Comparison of ENCODE assay signal across 13 mouse cellular contexts in genomic region chr3:130579501-130579900, GRCm38 (mm10). TPM values are rescaled to one million over a fixed set of nuclear protein-coding genes. Genes with fewer than 3 reads are reported as not detected.
DNase-seq lines count a peak whose midpoint lies in the region; ATAC-seq and TF ChIP-seq lines count a peak whose summit lies in the region.
"Had no signal": no experiment of that assay in that cellular context is flagged by ENCODE, and none has a peak within 500 bp of the region (broad histone marks: within the 10 kb centered on the region; RNA-seq: fewer than 3 reads in every experiment).

No protein-coding gene starts in this region.

- peak overlapping the region; percentile 39 for H3K4me2 ChIP-seq in heart, embryonic 15.5 days
- 0 out of 2 replicates have a peak overlapping the region, but pooled peaks have one; percentile 3 for H3K4me2 ChIP-seq in embryonic facial prominence, embryonic 11.5 days (ENCODE audit: low read depth, low read length)
- 0 out of 2 replicates have a peak overlapping the region, but pooled peaks have one; percentile 12 for H3K4me2 ChIP-seq in lung, embryonic 14.5 days
- H3K4me2 ChIP-seq: liver, embryonic 13.5 days; neural tube, embryonic 13.5 days had no signal

- H3K9ac ChIP-seq in heart, embryonic 15.5 days, result no peak overlapping the region
- H3K9ac ChIP-seq in embryonic facial prominence, embryonic 11.5 days (replicated peaks; ENCODE audit: low read length), result no peak overlapping the region
- H3K9ac ChIP-seq in lung, embryonic 14.5 days, result no peak overlapping the region
- H3K9ac ChIP-seq: liver, embryonic 13.5 days; neural tube, embryonic 13.5 days had no signal

- no peaks in the 10 kb centered on the region for H3K36me3 ChIP-seq in heart, embryonic 15.5 days
- H3K36me3 ChIP-seq in embryonic facial prominence, embryonic 11.5 days (replicated peaks; ENCODE audit: control insufficient read depth, insufficient read depth, low read depth, low read length), result no peaks in the 10 kb centered on the region
- H3K36me3 ChIP-seq in lung, embryonic 14.5 days (ENCODE audit: insufficient read depth), result no peaks in the 10 kb centered on the region
- H3K36me3 ChIP-seq: liver, embryonic 13.5 days; neural tube, embryonic 13.5 days had no signal

- ATAC-seq in heart, embryonic 15.5 days (replicated peaks; ENCODE audit: insufficient number of reproducible peaks, insufficient read depth, low FRiP score, low read depth), result 0 out of 2 replicates have a peak, but pooled peaks have one; percentile 58
- ATAC-seq in embryonic facial prominence, embryonic 11.5 days (replicated peaks; ENCODE audit: insufficient number of reproducible peaks, low FRiP score, low TSS enrichment, low read depth), result no peak
- peak; percentile 76 for ATAC-seq in lung, embryonic 14.5 days (ENCODE audit: insufficient read depth)

- TF ChIP-seq CTCF in lung, embryonic 14.5 days (IDR thresholded peaks at IDR 0.05; ENCODE audit: low read depth), result no peak

- DNase-seq in heart, adult 8-10 months (ENCODE audit: low spot score), result no peak
- peak; percentile 23 for DNase-seq in R1 (ENCODE audit: low read depth, low spot score)
- peak; percentile 60 for DNase-seq in embryonic facial prominence, embryonic 11.5 days (ENCODE audit: low spot score)
- peak; percentile 77 for DNase-seq in lung, embryonic 14.5 days
- DNase-seq in adrenal gland, adult 2 months, result no peak
- no peak for DNase-seq in frontal cortex, postnatal 14 days (ENCODE audit: low spot score in 2 of 2)
- no peak for DNase-seq in right cerebral cortex, adult 2 months (ENCODE audit: low spot score in 2 of 2)
- DNase-seq: adrenal gland, postnatal 25 days; cerebellum, postnatal 36 days; liver, embryonic 13.5 days; thymus, postnatal 14 days had no signal

- no peak overlapping the region for H3K27ac ChIP-seq in heart, embryonic 15.5 days
- H3K27ac ChIP-seq in embryonic facial prominence, embryonic 11.5 days (replicated peaks; ENCODE audit: low read depth, low read length), result no peak overlapping the region
- H3K27ac ChIP-seq in lung, embryonic 14.5 days (ENCODE audit: low read depth), result no peak overlapping the region
- H3K27ac ChIP-seq: liver, embryonic 13.5 days; neural tube, embryonic 13.5 days had no signal

- H3K27me3 ChIP-seq in heart, embryonic 15.5 days, result no peaks in the 10 kb centered on the region
- H3K27me3 ChIP-seq in embryonic facial prominence, embryonic 11.5 days (ENCODE audit: control insufficient read depth, insufficient read depth, low read length), result no peaks in the 10 kb centered on the region
- no peaks in the 10 kb centered on the region for H3K27me3 ChIP-seq in lung, embryonic 14.5 days (ENCODE audit: insufficient read depth, low read length)
- H3K27me3 ChIP-seq: liver, embryonic 13.5 days had no signal

- H3K4me3 ChIP-seq in heart, embryonic 15.5 days, result 0 out of 2 replicates have a peak overlapping the region, but pooled peaks have one; percentile 5
- H3K4me3 ChIP-seq in embryonic facial prominence, embryonic 11.5 days (ENCODE audit: low read depth, low read length), result no peak overlapping the region
- no peak overlapping the region for H3K4me3 ChIP-seq in lung, embryonic 14.5 days (ENCODE audit: low read depth, low read length)
- H3K4me3 ChIP-seq: liver, embryonic 13.5 days; neural tube, embryonic 13.5 days had no signal

- H3K9me3 ChIP-seq in heart, embryonic 15.5 days (replicated peaks), result no peaks in the 10 kb centered on the region
- no peaks in the 10 kb centered on the region for H3K9me3 ChIP-seq in embryonic facial prominence, embryonic 11.5 days (replicated peaks; ENCODE audit: control insufficient read depth, low read length)
- H3K9me3 ChIP-seq in lung, embryonic 14.5 days (ENCODE audit: low read depth, low read length), result no peaks in the 10 kb centered on the region
- H3K9me3 ChIP-seq: liver, embryonic 13.5 days had no signal

- WGBS in heart, embryonic 15.5 days, result 38% methylated on average over 17 of the region's 17 CpGs
- 30% methylated on average over 17 of the region's 17 CpGs for WGBS in embryonic facial prominence, embryonic 11.5 days
- 51% methylated on average over 17 of the region's 17 CpGs for WGBS in lung, embryonic 14.5 days

- H3K4me1 ChIP-seq in heart, embryonic 15.5 days (replicated peaks), result 0 out of 2 replicates have a peak, but pooled peaks cover 3% of the 10 kb centered on the region
- 0 out of 2 replicates have a peak, but pooled peaks cover 3% of the 10 kb centered on the region for H3K4me1 ChIP-seq in embryonic facial prominence, embryonic 11.5 days (ENCODE audit: control insufficient read depth, insufficient read depth, low read length)
- H3K4me1 ChIP-seq in lung, embryonic 14.5 days (ENCODE audit: insufficient read depth), result 0 out of 2 replicates have a peak, but pooled peaks cover 6% of the 10 kb centered on the region
- H3K4me1 ChIP-seq: liver, embryonic 13.5 days had no signal

RNA-seq across cellular contexts. Expression of gene Etnppl, which starts 37.7 kb away (rescaled TPM):
- 0.05 TPM in 1 of 2 replicates, not detected in the other for polyA plus RNA-seq in heart, embryonic 15.5 days (2015; fragmentation: Nextera tagmentation; extraction: Ambion mirVana)
- not detected for total RNA-seq in heart, adult 8-10 months (2022)
- not detected in 2 replicates for polyA plus RNA-seq in embryonic facial prominence, embryonic 11.5 days (2014; fragmentation: Nextera tagmentation; extraction: Ambion mirVana)
- polyA plus RNA-seq in lung, embryonic 14.5 days (2014; fragmentation: Nextera tagmentation; extraction: Ambion mirVana), result not detected in 2 replicates
- under 1 TPM; 0.21 to 0.72 TPM for total RNA-seq in adrenal gland, adult 2 months (2021)
- polyA plus RNA-seq in adrenal gland, adult 2 months (2012; rRNA removed), result 0.07 TPM in 1 of 2 replicates, not detected in the other
- polyA plus RNA-seq: liver, embryonic 13.5 days; neural tube, embryonic 13.5 days had no signal

Comparison
In these comparisons a context has a peak if more than half of its experiments do, and no peak if none do; other contexts are left out.
1. DNase-seq: peak in R1 (single experiment), embryonic facial prominence, embryonic 11.5 days (single experiment) and lung, embryonic 14.5 days (single experiment); none in heart, adult 8-10 months (single experiment), adrenal gland, adult 2 months (single experiment), frontal cortex, postnatal 14 days (0 of 2) and right cerebral cortex, adult 2 months (0 of 2).
2. Peak in every context shown above with its lines, with median percentiles within 50 percentile points of each other: H3K4me2 ChIP-seq.